Mouse (Mus musculus): Measurements from ENCODE around the gene Parvb. TPM values are rescaled to one million over a fixed set of nuclear protein-coding genes. Genes with fewer than 3 reads are reported as not detected.

The Parvb gene
- total and polyA plus RNA-seq, 3 experiments, result 4.8 to 58.0 TPM; not detected in 1

- Histone ChIP-seq H3K4me1 (ENCODE audit: control insufficient read depth in 1 of 2, insufficient read depth in 2 of 2, low read length in 2 of 2) (peaks cover 0 to 9% of the 10 kb centered on the region in 2 experiments; a peak in 1 of 4 replicates), H3K9me3 (replicated peaks; ENCODE audit: insufficient read depth, low read length) (no peaks in the 10 kb centered on the region), H3K27me3 (ENCODE audit: control insufficient read depth in 1 of 2, insufficient read depth in 2 of 2, low read length in 2 of 2) (no peaks in the 10 kb centered on the region), H3K27ac (ENCODE audit: control insufficient read depth, low read depth, low read length) (no peak overlapping the region), H3K9ac (ENCODE audit: control insufficient read depth, low read depth, low read length, poor library complexity, severe bottlenecking) (no peak overlapping the region), H3K4me3 (ENCODE audit: control insufficient read depth in 1 of 2, insufficient read depth in 1 of 2, low read depth in 2 of 2, low read length in 2 of 2) (no peak overlapping the region), H3K79me2 (ENCODE audit: control insufficient read depth, insufficient read depth, low read length, poor library complexity) (peaks cover 22% of the 10 kb centered on the region), H3K36me3 (ENCODE audit: control insufficient read depth in 1 of 2, insufficient read depth in 2 of 2, low read length in 2 of 2) (peaks cover 5 to 8% of the 10 kb centered on the region in 2 experiments; a peak in 3 of 4 replicates)
- no peak for TF ChIP-seq UBTF (IDR thresholded peaks at IDR 0.05; ENCODE audit: borderline replicate concordance, insufficient read depth, low read depth, low read length)
- no peak for TF ChIP-seq GATA1 (IDR thresholded peaks at IDR 0.05; ENCODE audit: low read depth, low read length)
- TF ChIP-seq MYC (IDR thresholded peaks at IDR 0.05; ENCODE audit: low read depth, low read length), result no peak
- no peak for TF ChIP-seq RAD21 (IDR thresholded peaks at IDR 0.05; ENCODE audit: low read depth, low read length)
- TF ChIP-seq ZMIZ1 (IDR thresholded peaks at IDR 0.05; ENCODE audit: low read depth, low read length), result no peak
- no peak for TF ChIP-seq TAL1 (IDR thresholded peaks at IDR 0.05; ENCODE audit: low read length)
- TF ChIP-seq ZNF384 (IDR thresholded peaks at IDR 0.05; ENCODE audit: low read depth, low read length), result no peak
- no peak for TF ChIP-seq MXI1 (IDR thresholded peaks at IDR 0.05; ENCODE audit: low read depth, low read length)
- no peak for TF ChIP-seq BHLHE40 (IDR thresholded peaks at IDR 0.05; ENCODE audit: borderline replicate concordance, low read depth, low read length)
- TF ChIP-seq MAZ (IDR thresholded peaks at IDR 0.05; ENCODE audit: low read depth, low read length), result no peak
- no peak for TF ChIP-seq SIN3A (IDR thresholded peaks at IDR 0.05; ENCODE audit: low read length)
- TF ChIP-seq E2F4 (IDR thresholded peaks at IDR 0.05; ENCODE audit: borderline replicate concordance, low read depth, low read length), result no peak
- no peak for TF ChIP-seq MAFK (IDR thresholded peaks at IDR 0.05; ENCODE audit: borderline replicate concordance, low read depth, low read length)
- TF ChIP-seq GABPA (IDR thresholded peaks at IDR 0.05; ENCODE audit: low read depth, low read length), result no peak
- DNase-seq (ENCODE audit: low read depth, low spot score), result no peak
These were observed 35.2 kb upstream of the Parvb start for GRCm38 (mm10) chr15:84196486-84197165.

- Histone ChIP-seq H3K79me2 (ENCODE audit: control insufficient read depth, insufficient read depth, low read length, poor library complexity) (no peaks in the 10 kb centered on the region), H3K4me1 (ENCODE audit: control insufficient read depth in 1 of 2, insufficient read depth in 2 of 2, low read length in 2 of 2) (peaks cover 10 to 36% of the 10 kb centered on the region in 2 experiments), H3K27ac (ENCODE audit: control insufficient read depth, low read depth, low read length) (peak overlapping the region; percentile 43), H3K36me3 (ENCODE audit: control insufficient read depth in 1 of 2, insufficient read depth in 2 of 2, low read length in 2 of 2) (peaks cover 6 to 32% of the 10 kb centered on the region in 2 experiments), H3K27me3 (ENCODE audit: control insufficient read depth in 1 of 2, insufficient read depth in 2 of 2, low read length in 2 of 2) (no peaks in the 10 kb centered on the region), H3K9me3 (replicated peaks; ENCODE audit: insufficient read depth, low read length) (no peaks in the 10 kb centered on the region), H3K9ac (ENCODE audit: control insufficient read depth, low read depth, low read length, poor library complexity, severe bottlenecking) (no peak overlapping the region), H3K4me3 (ENCODE audit: control insufficient read depth in 1 of 2, insufficient read depth in 1 of 2, low read depth in 2 of 2, low read length in 2 of 2) (no peak overlapping the region)
- peak; percentile 43 for DNase-seq (ENCODE audit: low read depth, low spot score)
- TF ChIP-seq EP300 (IDR thresholded peaks at IDR 0.05; ENCODE audit: low read depth in 1 of 2, low read length in 2 of 2) (peak; percentile 52 to 54; a peak in 3 of 4 replicates), MYC (IDR thresholded peaks at IDR 0.05; ENCODE audit: low read depth, low read length) (0 out of 2 replicates have a peak, but pooled peaks have one; percentile 17), BHLHE40 (IDR thresholded peaks at IDR 0.05; ENCODE audit: borderline replicate concordance, low read depth, low read length) (peak; percentile 90), SIN3A (IDR thresholded peaks at IDR 0.05; ENCODE audit: low read length) (no peak), GATA1 (IDR thresholded peaks at IDR 0.05; ENCODE audit: low read depth, low read length) (0 out of 2 replicates have a peak, but pooled peaks have one; percentile 47), CTCF (IDR thresholded peaks at IDR 0.05 in 2 of 3, conservative IDR thresholded peaks at IDR 0.05 in 1 of 3; ENCODE audit: control insufficient read depth in 1 of 3, insufficient read depth in 1 of 3, low read depth in 2 of 3, low read length in 3 of 3, poor library complexity in 1 of 3, severe bottlenecking in 1 of 3) (no peak), TCF12 (IDR thresholded peaks at IDR 0.05; ENCODE audit: low read depth, low read length) (peak; percentile 62; the same call in 1 of the 2 replicates)
These were observed 24.5 kb upstream of the Parvb start for GRCm38 (mm10) chr15:84207327-84207726.

Measured in MEL (cell line).